Mouse (Mus musculus) cortical plate, adult 2 months (tissue): ENCODE data around the gene Rufy4. TPM values are rescaled to one million over a fixed set of nuclear protein-coding genes. Genes with fewer than 3 reads are reported as not detected.
"Not testable (repeated sequence)": the region's sequence is repeated elsewhere in the genome, so short reads cannot be mapped to it uniquely, and the experiment has no call there.

Source experiments
- H3K27ac ChIP-seq: fragments of 200-500 bp; 2 replicates; pipeline ENCODE4 v1.5.1; 2012; ENCODE audit warnings: low read length, control low read depth, inconsistent platforms; ENCODE audit not compliant: insufficient read depth
- H3K4me1 ChIP-seq: fragments of 200-500 bp; 2 replicates; pipeline ENCODE4 v1.6.1; 2011; ENCODE audit warnings: low read length; ENCODE audit not compliant: control insufficient read depth, insufficient read depth
- H3K4me3 ChIP-seq: fragments of 200-500 bp; 2 replicates; pipeline ENCODE4 v1.5.1; 2011; ENCODE audit warnings: mild to moderate bottlenecking, low read length, control low read depth; ENCODE audit not compliant: insufficient read depth
- CTCF ChIP-seq: fragments of 200-500 bp; IDR thresholded peaks from 2 replicates; pipeline ENCODE4 v1.5.1; 2011; ENCODE audit warnings: mild to moderate bottlenecking, control low read depth, low read length; ENCODE audit not compliant: insufficient read depth; ENCODE audit errors: extremely low read depth
- POLR2A ChIP-seq: fragments of 200-500 bp; IDR thresholded peaks from 2 replicates; pipeline ENCODE4 v1.6.1; 2011; ENCODE audit warnings: mild to moderate bottlenecking, low read length, control low read depth; ENCODE audit not compliant: insufficient read depth; ENCODE audit errors: extremely low read depth
- polyA plus RNA-seq: library from polyadenylated mRNA; depleted of rRNA; stranded (reverse); fragments of >200 nt; gene quantifications from 2 replicates; pipeline ENCODE4 v1.2.3, GENCODE M21; 2012

Rufy4 gene
- polyA plus RNA-seq, 1 experiment, result not detected

DNA sequence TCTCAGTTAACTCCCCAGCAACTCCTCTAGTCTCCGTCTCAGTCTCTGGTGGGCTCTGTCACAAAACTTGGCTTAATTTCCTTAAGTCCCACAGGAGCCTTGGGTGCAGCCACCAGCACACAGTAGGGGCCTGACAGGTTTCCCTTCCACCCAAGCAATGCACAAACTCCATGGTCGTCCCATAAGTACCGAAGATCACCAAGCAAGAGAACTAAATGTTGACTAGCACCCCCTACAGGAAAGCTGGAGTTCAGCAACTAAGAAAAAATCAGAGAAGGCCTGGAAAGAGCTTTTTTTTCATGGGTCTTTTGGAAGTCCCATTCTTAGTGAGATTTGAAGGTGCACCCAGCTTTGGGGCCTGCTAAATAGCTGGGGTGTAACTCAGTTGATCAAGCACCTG, 14.1 kb downstream of the Rufy4 start:
- H3K27ac ChIP-seq, result no peak overlapping the region
- no peak overlapping the region for H3K4me3 ChIP-seq
- no peaks in the 10 kb centered on the region for H3K4me1 ChIP-seq
- TF ChIP-seq POLR2A (no peak), CTCF (0 out of 2 replicates have a peak, but pooled peaks have one; percentile 11)

- TF ChIP-seq POLR2A (no peak), CTCF (no peak)
- Histone ChIP-seq H3K4me3 (no peak overlapping the region), H3K27ac (no peak overlapping the region), H3K4me1 (no peaks in the 10 kb centered on the region)
Measured at GRCm38 (mm10) chr1:74141781-74142180, 16.4 kb downstream of the Rufy4 start.

DNA sequence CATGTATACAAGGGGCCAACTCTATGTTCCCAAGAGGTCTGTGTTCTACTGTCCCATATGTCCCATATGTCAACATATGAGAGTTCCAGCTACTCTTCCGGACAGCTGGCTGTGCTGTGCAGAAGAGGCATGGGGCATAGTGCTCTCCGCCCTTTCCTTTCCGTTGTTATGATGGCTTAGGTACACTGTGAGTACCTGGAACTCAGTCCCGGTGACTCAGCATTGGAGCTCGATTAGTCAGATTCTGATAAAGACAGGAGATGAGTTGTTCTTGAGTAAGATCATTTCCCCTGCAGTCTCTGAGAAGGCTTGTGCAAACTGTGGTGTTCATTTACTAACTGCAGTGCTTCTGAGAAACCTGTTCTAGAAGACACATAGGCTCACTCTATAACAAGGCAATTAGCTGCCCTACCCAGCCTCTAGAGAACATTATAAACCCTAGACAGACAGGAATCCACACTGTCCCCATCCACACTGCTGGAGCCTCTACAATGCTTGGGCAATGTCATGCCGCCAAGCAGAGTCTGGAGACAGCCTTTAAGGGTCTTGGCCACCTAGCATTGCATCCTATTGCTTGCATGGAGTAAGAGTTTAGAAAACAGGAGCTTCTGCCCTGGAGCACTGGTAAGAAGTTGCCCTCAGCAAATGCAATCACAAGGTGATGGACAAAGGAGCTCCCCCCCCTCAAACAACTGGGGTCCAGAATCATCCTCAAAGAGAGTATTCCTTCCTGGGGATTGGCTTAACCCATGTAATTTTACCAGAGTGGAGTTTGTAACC, 24.0 kb downstream of the Rufy4 start:
- TF ChIP-seq CTCF (no peak), POLR2A (no peak)
- Histone ChIP-seq H3K4me3 (no peak overlapping the region), H3K27ac (no peak overlapping the region), H3K4me1 (0 out of 2 replicates have a peak, but pooled peaks cover 2% of the 10 kb centered on the region)

DNA sequence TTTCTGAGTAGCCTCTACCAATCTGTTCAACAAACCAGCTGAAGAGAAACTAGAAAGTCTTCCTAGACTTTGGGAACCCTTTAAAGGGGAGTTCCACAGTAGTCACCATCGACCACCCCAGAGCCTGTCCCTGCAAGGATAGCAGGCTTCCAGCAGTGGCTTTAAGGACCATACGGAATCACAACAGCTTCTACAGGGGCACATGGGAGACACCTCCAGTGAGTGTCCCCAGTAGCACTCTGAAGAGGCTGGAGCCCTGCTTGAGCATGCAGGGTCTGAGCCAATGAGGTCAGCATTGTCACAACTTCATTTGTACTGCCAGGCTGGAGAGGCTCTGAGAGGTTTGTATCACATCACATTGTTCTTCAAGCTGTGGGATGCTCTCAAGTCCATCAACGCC, 24.8 kb downstream of the Rufy4 start:
- H3K4me3 ChIP-seq, result no peak overlapping the region
- 0 out of 2 replicates have a peak, but pooled peaks cover 2% of the 10 kb centered on the region for H3K4me1 ChIP-seq
- H3K27ac ChIP-seq, result no peak overlapping the region
- TF ChIP-seq CTCF (no peak), POLR2A (no peak)

- Histone ChIP-seq H3K4me1 (0 out of 2 replicates have a peak, but pooled peaks cover 2% of the 10 kb centered on the region), H3K27ac (no peak overlapping the region), H3K4me3 (no peak overlapping the region)
- TF ChIP-seq CTCF, result no peak
- TF ChIP-seq POLR2A, result no peak
Measured at GRCm38 (mm10) chr1:74151091-74151490, 25.8 kb downstream of the Rufy4 start.

GRCm38 (mm10) chr1:74153461-74154184, 28.3 kb downstream of the Rufy4 start, which contains the start of gene Cxcr2:
Gene Cxcr2 (plus strand): TSS chr1:74153989.
- Histone ChIP-seq H3K27ac (no peak within 1 kb of the TSS), H3K4me3 (no peak within 1 kb of the TSS), H3K4me1 (0 out of 2 replicates have a peak, but pooled peaks cover 2% of the 10 kb centered on the region)
- TF ChIP-seq CTCF (no peak), POLR2A (no peak)

GRCm38 (mm10) chr1:74155435-74156012, 30.2 kb downstream of the Rufy4 start:
- no peak overlapping the region for H3K27ac ChIP-seq
- H3K4me3 ChIP-seq, result no peak overlapping the region
- H3K4me1 ChIP-seq, result 0 out of 2 replicates have a peak, but pooled peaks cover 2% of the 10 kb centered on the region
- TF ChIP-seq POLR2A, result no peak
- no peak for TF ChIP-seq CTCF

DNA sequence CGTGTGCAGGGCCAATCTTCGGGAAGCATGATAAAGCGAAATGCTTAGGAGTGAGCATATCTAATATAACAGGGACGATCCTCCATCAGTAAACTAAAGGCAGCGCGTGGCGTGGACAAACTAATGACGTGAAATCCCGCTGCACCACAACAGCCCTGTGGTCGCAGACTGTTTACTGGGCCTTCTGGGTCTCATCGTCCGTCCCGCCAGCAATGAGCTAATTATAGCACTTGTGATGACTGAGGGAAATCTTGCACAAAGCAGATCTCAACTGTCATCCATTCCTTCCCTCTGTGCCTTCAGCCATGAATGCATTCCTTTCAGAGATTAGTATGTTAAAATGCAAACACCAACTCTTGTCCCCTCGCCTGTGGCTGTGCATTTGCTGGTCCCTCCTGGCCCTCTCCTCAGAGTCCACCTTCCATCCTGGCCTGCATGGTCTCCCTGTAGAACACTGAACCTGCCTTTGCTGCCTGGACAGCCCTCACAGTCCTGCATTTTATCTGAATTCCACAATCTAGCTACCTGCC, 31.1 kb downstream of the Rufy4 start:
- TF ChIP-seq POLR2A (no peak), CTCF (no peak)
- Histone ChIP-seq H3K4me1 (no peaks in the 10 kb centered on the region), H3K4me3 (no peak overlapping the region), H3K27ac (no peak overlapping the region)

DNA sequence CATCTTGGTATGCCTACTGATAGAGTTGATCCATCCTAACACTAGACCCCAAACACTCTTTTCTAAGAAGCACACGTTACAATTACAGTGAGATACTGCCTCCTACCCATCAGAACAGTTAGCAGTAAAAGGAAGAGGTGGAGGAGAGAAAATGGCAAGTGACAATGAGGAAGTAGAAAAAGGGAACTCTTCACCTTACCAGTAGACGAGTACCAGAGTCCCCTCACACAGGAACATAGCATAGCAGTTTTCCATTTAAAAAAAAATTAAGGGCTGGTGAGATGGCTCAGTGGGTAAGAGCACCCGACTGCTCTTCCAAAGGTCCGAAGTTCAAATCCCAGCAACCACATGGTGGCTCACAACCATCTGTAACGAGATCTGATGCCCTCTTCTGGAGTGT, 34.3 kb downstream of the Rufy4 start:
- H3K4me3 ChIP-seq, H3K27ac ChIP-seq, H3K4me1 ChIP-seq: not testable (repeated sequence)

GRCm38 (mm10) chr1:74160036-74160435, 34.7 kb downstream of the Rufy4 start:
- no peak for TF ChIP-seq CTCF
- TF ChIP-seq POLR2A, result no peak
- no peaks in the 10 kb centered on the region for H3K4me1 ChIP-seq
- no peak overlapping the region for H3K4me3 ChIP-seq
- H3K27ac ChIP-seq, result no peak overlapping the region
